Mouse (Mus musculus) kidney, adult 2 months (tissue): ENCODE data around the gene Ldlrad1.

ENCODE experiments used
- CTCF ChIP-seq: fragments of 200-500 bp; conservative IDR thresholded peaks from 2 replicates; pipeline ENCODE4 v1.5.1; 2011; ENCODE audit warnings: low read depth, mild to moderate bottlenecking, control low read depth, low read length, moderate library complexity, mixed read lengths; ENCODE audit not compliant: insufficient read depth, insufficient read length
- POLR2A ChIP-seq: fragments of 200-500 bp; IDR thresholded peaks from one replicate; pipeline ENCODE4 v1.6.1; 2011; ENCODE audit warnings: low read depth, low read length, control low read depth

GRCm38 (mm10) chr4:107243365-107244333, 34.7 kb downstream of the Ldlrad1 start:
- TF ChIP-seq POLR2A = no peak
- no peak for TF ChIP-seq CTCF
